ENCODE assay signal across 13 mouse cellular contexts in genomic region chr13:111778606-111779005, GRCm38 (mm10). TPM values are rescaled to one million over a fixed set of nuclear protein-coding genes. Genes with fewer than 3 reads are reported as not detected.
DNase-seq lines count a peak whose midpoint lies in the region; ATAC-seq lines count a peak whose summit lies in the region.
"Had no signal": no experiment of that assay in that cellular context is flagged by ENCODE, and none has a peak within 500 bp of the region (broad histone marks: within the 10 kb centered on the region; RNA-seq: fewer than 3 reads in every experiment).

No protein-coding gene starts in this region.

- no peaks in the 10 kb centered on the region for H3K9me3 ChIP-seq in heart, embryonic 16.5 days (replicated peaks; ENCODE audit: control insufficient read depth, low read length)
- no peaks in the 10 kb centered on the region for H3K9me3 ChIP-seq in heart, embryonic 11.5 days (replicated peaks; ENCODE audit: control insufficient read depth, low read length)
- H3K9me3 ChIP-seq: forebrain, embryonic 13.5 days; hindbrain, embryonic 10.5 days; limb, embryonic 15.5 days had no signal

- H3K4me2 ChIP-seq in heart, embryonic 16.5 days (ENCODE audit: low read depth, low read length): no peak overlapping the region
- H3K4me2 ChIP-seq in heart, embryonic 11.5 days: no peak overlapping the region
- H3K4me2 ChIP-seq: forebrain, embryonic 13.5 days; limb, embryonic 15.5 days had no signal

- DNase-seq in B cell, adult 2 months: peak; percentile 41 to 59
- DNase-seq in kidney, adult 11 months: no peak
- DNase-seq: cerebellum, postnatal 14 days; gastrocnemius, adult 2 months; kidney, adult 8-10 months had no signal

- H3K27ac ChIP-seq in heart, embryonic 16.5 days (ENCODE audit: low read length): no peak overlapping the region
- H3K27ac ChIP-seq in heart, embryonic 11.5 days (ENCODE audit: low read depth, low read length): no peak overlapping the region
- H3K27ac ChIP-seq: forebrain, embryonic 13.5 days; gastrocnemius, adult 2 months; hindbrain, embryonic 10.5 days; limb, embryonic 15.5 days had no signal

- no peaks in the 10 kb centered on the region for H3K27me3 ChIP-seq in heart, embryonic 16.5 days (ENCODE audit: control insufficient read depth, insufficient read depth, low read length)
- H3K27me3 ChIP-seq in heart, embryonic 11.5 days (ENCODE audit: control insufficient read depth, insufficient read depth, low read length): no peaks in the 10 kb centered on the region
- H3K27me3 ChIP-seq: forebrain, embryonic 13.5 days; limb, embryonic 15.5 days had no signal

- H3K4me3 ChIP-seq in heart, embryonic 16.5 days (ENCODE audit: low read length): no peak overlapping the region
- no peak overlapping the region for H3K4me3 ChIP-seq in heart, embryonic 11.5 days (ENCODE audit: low read depth, low read length)
- H3K4me3 ChIP-seq: forebrain, embryonic 13.5 days; gastrocnemius, adult 2 months; hindbrain, embryonic 10.5 days; limb, embryonic 15.5 days had no signal

- peaks cover 7% of the 10 kb centered on the region for H3K36me3 ChIP-seq in heart, embryonic 16.5 days (ENCODE audit: control insufficient read depth, insufficient read depth)
- H3K36me3 ChIP-seq in heart, embryonic 11.5 days (ENCODE audit: control insufficient read depth, insufficient read depth, low read length): peaks cover 6% of the 10 kb centered on the region; the same call in 1 of the 2 replicates

- WGBS in heart, embryonic 16.5 days: 38% methylated on average over 6 of the region's 6 CpGs
- 49% methylated on average over 6 of the region's 6 CpGs for WGBS in heart, embryonic 11.5 days (ENCODE audit: insufficient replicate concordance)

- H3K4me1 ChIP-seq in heart, embryonic 16.5 days (ENCODE audit: control insufficient read depth, insufficient read depth, low read length): peaks cover 20% of the 10 kb centered on the region
- H3K4me1 ChIP-seq in heart, embryonic 11.5 days (ENCODE audit: control insufficient read depth, insufficient read depth, low read length): peaks cover 19% of the 10 kb centered on the region

- H3K9ac ChIP-seq in heart, embryonic 16.5 days (ENCODE audit: low read length): no peak overlapping the region
- H3K9ac ChIP-seq in heart, embryonic 11.5 days (ENCODE audit: low read depth, low read length): no peak overlapping the region
- H3K9ac ChIP-seq: forebrain, embryonic 13.5 days; limb, embryonic 15.5 days had no signal

- 0 out of 2 replicates have a peak, but pooled peaks have one; percentile 35 for ATAC-seq in heart, embryonic 16.5 days (replicated peaks; ENCODE audit: extremely low read depth, insufficient read depth, low FRiP score)
- no peak for ATAC-seq in heart, embryonic 11.5 days (replicated peaks; ENCODE audit: insufficient number of reproducible peaks, low FRiP score, low TSS enrichment)
- ATAC-seq in granulocyte monocyte progenitor cell, adult 5-6 weeks (replicated peaks; ENCODE audit: poor library complexity, severe bottlenecking): peak; percentile 76
- ATAC-seq in megakaryocyte, adult 5-6 weeks (ENCODE audit: poor library complexity, severe bottlenecking): peak; percentile 69
- no peak for ATAC-seq in cerebellum, adult (ENCODE audit: insufficient number of reproducible peaks, low FRiP score, low TSS enrichment)
- ATAC-seq: forebrain, embryonic 13.5 days had no signal

RNA-seq across cellular contexts. Expression of gene Map3k1, which starts 30.2 kb away (rescaled TPM):
- polyA plus RNA-seq in heart, embryonic 16.5 days (2015; fragmentation: Nextera tagmentation; extraction: Ambion mirVana): 11.7 and 12.9 TPM in 2 replicates
- 15.8 and 19.3 TPM in 2 replicates for polyA plus RNA-seq in heart, embryonic 11.5 days (2014; fragmentation: Nextera tagmentation; extraction: Ambion mirVana)
- 33.6 and 43.6 TPM in 2 replicates for total RNA-seq in granulocyte monocyte progenitor cell, adult 5-6 weeks (2014; fragmentation: Nextera tagmentation)
- total RNA-seq in granulocyte monocyte progenitor cell, adult 5-6 weeks (2017): 54.3 and 66.2 TPM in 2 replicates
- 61.5 and 62.2 TPM in 2 replicates for total RNA-seq in megakaryocyte, adult 5-6 weeks (2015)
- 74.4 and 92.6 TPM in 2 replicates for total RNA-seq in megakaryocyte, adult 5-6 weeks (2017)

Comparison
In these comparisons a context has a peak if more than half of its experiments do, and no peak if none do; other contexts are left out.
1. ATAC-seq: peak in heart, embryonic 16.5 days (single experiment), granulocyte monocyte progenitor cell, adult 5-6 weeks (single experiment) and megakaryocyte, adult 5-6 weeks (single experiment); none in heart, embryonic 11.5 days (single experiment) and cerebellum, adult (single experiment).